Mouse (Mus musculus): ENCODE results near the gene Cnpy2.
"Not testable (repeated sequence)": the region's sequence is repeated elsewhere in the genome, so short reads cannot be mapped to it uniquely, and the experiment has no call there.

DNA sequence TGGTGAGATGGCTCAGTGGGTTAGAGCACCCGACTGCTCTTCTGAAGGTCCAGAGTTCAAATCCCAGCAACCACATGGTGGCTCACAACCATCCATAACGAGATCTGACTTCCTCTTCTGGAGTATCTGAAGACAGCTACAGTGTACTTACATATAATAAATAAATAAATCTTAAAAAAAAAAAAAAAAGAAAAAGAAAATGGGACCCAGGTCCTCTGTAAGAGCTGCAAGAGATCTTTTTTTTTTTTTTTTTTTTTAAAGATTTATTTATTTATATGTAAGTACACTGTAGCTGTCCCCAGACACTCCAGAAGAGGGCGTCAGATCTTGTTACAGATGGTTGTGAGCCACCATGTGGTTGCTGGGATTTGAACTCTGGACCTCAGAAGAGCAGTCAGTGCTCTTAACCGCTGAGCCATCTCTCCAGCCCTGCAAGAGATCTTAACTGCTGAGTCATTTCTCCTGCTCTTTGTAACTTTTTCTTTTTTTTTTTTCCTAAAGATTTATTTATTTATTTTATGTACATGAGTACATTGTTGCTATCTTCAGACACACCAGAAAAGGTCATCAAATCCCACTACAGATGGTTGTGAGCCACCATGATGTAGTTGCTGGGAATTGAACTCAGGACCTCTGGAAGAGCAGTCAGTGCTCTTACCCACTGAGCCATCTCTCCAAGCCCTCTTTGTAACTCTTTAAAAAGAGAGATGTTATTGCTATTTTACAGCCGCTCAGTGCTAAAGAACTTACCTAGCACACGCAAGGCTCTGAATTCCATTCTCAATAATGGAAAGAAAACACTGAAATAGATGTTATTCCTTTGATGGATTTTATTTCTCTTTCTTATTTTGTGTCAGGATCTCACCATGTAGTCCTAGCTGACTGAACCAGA is 10.3 kb downstream of the Cnpy2 start:
- TF ChIP-seq CTCF (IDR thresholded peaks at IDR 0.05; ENCODE audit: borderline replicate concordance, insufficient read depth, low read depth, low read length); POLR2A (IDR thresholded peaks at IDR 0.05; ENCODE audit: borderline replicate concordance, insufficient read depth, low read length): not testable (repeated sequence)
